Mouse (Mus musculus): ENCODE measurements around the gene Pold2. TPM values are rescaled to one million over a fixed set of nuclear protein-coding genes. Genes with fewer than 3 reads are reported as not detected.
A peak's percentile ranks its signal among the peaks of the same experiment; 100 is the strongest.

Gene Pold2
- polyA plus RNA-seq, 1 experiment: 19.9 TPM

DNA sequence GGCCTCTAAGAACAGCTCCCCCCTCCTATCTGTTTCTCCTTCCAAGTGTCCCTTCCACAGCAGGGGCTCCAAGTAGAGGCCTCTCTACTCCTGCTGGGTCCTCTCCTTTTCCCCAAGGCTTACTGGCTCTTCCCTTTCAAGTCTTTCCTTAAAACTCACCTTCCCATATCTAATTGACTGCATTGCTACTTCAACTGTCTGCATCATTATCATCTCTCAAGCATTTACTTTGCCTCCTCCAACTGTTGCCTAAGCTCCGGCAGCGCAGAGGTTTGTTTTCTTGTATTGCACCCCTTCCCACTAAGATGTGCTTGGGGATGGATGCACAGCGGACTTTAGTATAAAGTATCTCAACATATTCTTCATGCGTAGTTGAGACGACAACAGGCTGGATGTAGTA is 671 bp downstream of the Pold2 start:
- Histone ChIP-seq H3K4me3 (replicated peaks; ENCODE audit: control insufficient read depth, low read depth, low read length) (peak overlapping the region; percentile 66), H3K27ac (ENCODE audit: control insufficient read depth, insufficient read depth, low read depth, low read length, poor library complexity) (no peak overlapping the region), H3K4me1 (ENCODE audit: control insufficient read depth, insufficient read depth, low read length) (peaks cover 1% of the 10 kb centered on the region; the same call in 1 of the 2 replicates)
- TF ChIP-seq CTCF (IDR thresholded peaks at IDR 0.05; ENCODE audit: control insufficient read depth, insufficient read depth, low read length): no peak
- no peak for TF ChIP-seq POLR2A (IDR thresholded peaks at IDR 0.05; ENCODE audit: borderline replicate concordance, control insufficient read depth, low read depth, low read length)
- 2% methylated on average over 5 of the region's 5 CpGs for WGBS

GRCm38 (mm10) chr11:5873192-5873591 is 4.9 kb downstream of the Pold2 start:
- Histone ChIP-seq H3K27ac (ENCODE audit: control insufficient read depth, insufficient read depth, low read depth, low read length, poor library complexity) (no peak overlapping the region), H3K4me3 (replicated peaks; ENCODE audit: control insufficient read depth, low read depth, low read length) (no peak overlapping the region), H3K4me1 (ENCODE audit: control insufficient read depth, insufficient read depth, low read length) (no peaks in the 10 kb centered on the region)
- WGBS: 93% methylated on average over 9 of the region's 9 CpGs
- TF ChIP-seq CTCF (IDR thresholded peaks at IDR 0.05; ENCODE audit: control insufficient read depth, insufficient read depth, low read length) (no peak), POLR2A (IDR thresholded peaks at IDR 0.05; ENCODE audit: borderline replicate concordance, control insufficient read depth, low read depth, low read length) (no peak)

DNA sequence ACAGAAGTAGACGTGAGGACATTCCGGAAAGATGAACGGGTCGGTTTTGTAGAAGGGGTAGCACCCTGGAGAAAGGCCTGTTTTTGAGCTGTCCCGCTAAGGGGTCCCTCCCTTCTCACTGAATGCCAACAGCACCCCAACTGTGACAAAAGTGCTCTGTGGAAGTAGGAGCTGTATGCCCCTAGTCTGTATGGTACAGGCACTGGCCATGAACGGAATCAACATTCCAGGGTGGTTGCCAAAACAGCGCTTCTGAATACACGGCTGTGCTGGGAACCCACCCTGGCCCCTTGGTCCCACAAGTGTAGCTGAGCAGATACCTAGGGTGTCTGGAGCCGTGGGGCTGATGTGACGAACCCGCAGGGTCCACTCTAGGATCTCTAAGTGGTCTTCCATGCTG is 5.4 kb downstream of the Pold2 start:
- no peak overlapping the region for H3K4me3 ChIP-seq (replicated peaks; ENCODE audit: control insufficient read depth, low read depth, low read length)
- no peak overlapping the region for H3K27ac ChIP-seq (ENCODE audit: control insufficient read depth, insufficient read depth, low read depth, low read length, poor library complexity)
- TF ChIP-seq CTCF (IDR thresholded peaks at IDR 0.05; ENCODE audit: control insufficient read depth, insufficient read depth, low read length): no peak
- no peak for TF ChIP-seq POLR2A (IDR thresholded peaks at IDR 0.05; ENCODE audit: borderline replicate concordance, control insufficient read depth, low read depth, low read length)
- H3K4me1 ChIP-seq (ENCODE audit: control insufficient read depth, insufficient read depth, low read length): no peaks in the 10 kb centered on the region
- WGBS: 91% methylated on average over 11 of the region's 11 CpGs

DNA sequence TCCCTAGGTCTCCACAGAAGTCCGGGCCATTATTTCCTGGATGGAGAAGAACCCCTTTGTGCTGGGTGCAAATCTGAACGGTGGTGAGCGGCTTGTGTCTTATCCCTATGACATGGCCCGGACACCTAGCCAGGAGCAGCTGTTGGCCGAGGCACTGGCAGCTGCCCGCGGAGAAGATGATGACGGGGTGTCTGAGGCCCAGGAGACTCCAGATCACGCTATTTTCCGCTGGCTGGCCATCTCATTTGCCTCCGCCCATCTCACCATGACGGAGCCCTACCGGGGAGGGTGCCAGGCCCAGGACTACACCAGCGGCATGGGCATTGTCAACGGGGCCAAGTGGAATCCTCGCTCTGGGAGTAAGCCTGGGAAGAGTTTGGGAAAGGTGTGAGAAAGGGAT is 8.0 kb downstream of the Pold2 start:
- H3K4me3 ChIP-seq (replicated peaks; ENCODE audit: control insufficient read depth, low read depth, low read length): no peak overlapping the region
- WGBS: 93% methylated on average over 16 of the region's 16 CpGs
- no peak overlapping the region for H3K27ac ChIP-seq (ENCODE audit: control insufficient read depth, insufficient read depth, low read depth, low read length, poor library complexity)
- TF ChIP-seq POLR2A (IDR thresholded peaks at IDR 0.05; ENCODE audit: borderline replicate concordance, control insufficient read depth, low read depth, low read length): no peak
- no peak for TF ChIP-seq CTCF (IDR thresholded peaks at IDR 0.05; ENCODE audit: control insufficient read depth, insufficient read depth, low read length)
- no peaks in the 10 kb centered on the region for H3K4me1 ChIP-seq (ENCODE audit: control insufficient read depth, insufficient read depth, low read length)

DNA sequence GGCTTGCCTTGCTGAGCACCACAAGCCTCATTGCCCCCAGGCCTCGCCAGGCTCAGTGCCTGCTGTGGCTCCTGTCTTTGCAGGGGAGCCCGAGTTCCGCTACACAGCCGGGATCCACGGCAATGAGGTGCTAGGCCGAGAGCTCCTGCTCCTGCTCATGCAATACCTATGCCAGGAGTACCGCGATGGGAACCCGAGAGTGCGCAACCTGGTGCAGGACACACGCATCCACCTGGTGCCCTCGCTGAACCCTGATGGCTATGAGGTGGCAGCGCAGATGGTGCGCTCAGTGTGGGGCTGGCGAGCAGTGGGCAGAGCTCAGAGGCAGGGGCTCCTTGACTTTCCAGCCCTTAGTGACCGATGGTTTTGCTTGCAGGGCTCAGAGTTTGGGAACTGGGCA is 8.8 kb downstream of the Pold2 start:
- TF ChIP-seq POLR2A (IDR thresholded peaks at IDR 0.05; ENCODE audit: borderline replicate concordance, control insufficient read depth, low read depth, low read length): no peak
- no peak for TF ChIP-seq CTCF (IDR thresholded peaks at IDR 0.05; ENCODE audit: control insufficient read depth, insufficient read depth, low read length)
- 90% methylated on average over 16 of the region's 16 CpGs for WGBS
- Histone ChIP-seq H3K4me3 (replicated peaks; ENCODE audit: control insufficient read depth, low read depth, low read length) (no peak overlapping the region), H3K27ac (ENCODE audit: control insufficient read depth, insufficient read depth, low read depth, low read length, poor library complexity) (no peak overlapping the region), H3K4me1 (ENCODE audit: control insufficient read depth, insufficient read depth, low read length) (no peaks in the 10 kb centered on the region)

- 87% methylated on average over 12 of the region's 12 CpGs for WGBS
- no peaks in the 10 kb centered on the region for H3K4me1 ChIP-seq (ENCODE audit: control insufficient read depth, insufficient read depth, low read length)
Observed at GRCm38 (mm10) chr11:5868324-5868723, 9.8 kb downstream of the Pold2 start.

GRCm38 (mm10) chr11:5867196-5867595 is 10.9 kb downstream of the Pold2 start:
- Histone ChIP-seq H3K27ac (ENCODE audit: control insufficient read depth, insufficient read depth, low read depth, low read length, poor library complexity) (no peak overlapping the region), H3K4me3 (replicated peaks; ENCODE audit: control insufficient read depth, low read depth, low read length) (no peak overlapping the region), H3K4me1 (ENCODE audit: control insufficient read depth, insufficient read depth, low read length) (no peaks in the 10 kb centered on the region)
- 85% methylated on average over 2 of the region's 2 CpGs for WGBS
- TF ChIP-seq CTCF (IDR thresholded peaks at IDR 0.05; ENCODE audit: control insufficient read depth, insufficient read depth, low read length) (no peak), POLR2A (IDR thresholded peaks at IDR 0.05; ENCODE audit: borderline replicate concordance, control insufficient read depth, low read depth, low read length) (no peak)

More at GRCm38 (mm10) chr11:5868324-5868723, 9.8 kb downstream of the Pold2 start:
- Histone ChIP-seq H3K27ac (ENCODE audit: control insufficient read depth, insufficient read depth, low read depth, low read length, poor library complexity) (no peak overlapping the region), H3K4me3 (replicated peaks; ENCODE audit: control insufficient read depth, low read depth, low read length) (no peak overlapping the region)
- TF ChIP-seq CTCF (IDR thresholded peaks at IDR 0.05; ENCODE audit: control insufficient read depth, insufficient read depth, low read length): no peak

- TF ChIP-seq POLR2A (IDR thresholded peaks at IDR 0.05; ENCODE audit: borderline replicate concordance, control insufficient read depth, low read depth, low read length): no peak
- TF ChIP-seq CTCF (IDR thresholded peaks at IDR 0.05; ENCODE audit: control insufficient read depth, insufficient read depth, low read length): no peak
- WGBS: 35% methylated on average over 15 of the region's 15 CpGs
- Histone ChIP-seq H3K4me1 (ENCODE audit: control insufficient read depth, insufficient read depth, low read length) (no peaks in the 10 kb centered on the region), H3K27ac (ENCODE audit: control insufficient read depth, insufficient read depth, low read depth, low read length, poor library complexity) (no peak overlapping the region), H3K4me3 (replicated peaks; ENCODE audit: control insufficient read depth, low read depth, low read length) (no peak overlapping the region)
Observed at GRCm38 (mm10) chr11:5862394-5863105, 15.5 kb downstream of the Pold2 start.

Data from bone marrow, adult 2 months (tissue).